Mouse (Mus musculus) layer of hippocampus, postnatal 14 days (tissue): ENCODE data around the gene Tmem88b. TPM values are rescaled to one million over a fixed set of nuclear protein-coding genes. Genes with fewer than 3 reads are reported as not detected.

Experiments
- DNase-seq, 2 experiments: peaks; one replicate each; pipeline ENCODE4 v3.0.0; 2021 to 2022; ENCODE audit warnings: low spot score in 2 of 2, mixed read lengths in 1 of 2
- long read RNA-seq, 2 experiments: library from polyadenylated mRNA; stranded (forward); transcript quantifications; one replicate each; pipeline ENCODE4 v2.0.0; 2021
- total RNA-seq, 2 experiments: library from RNA; stranded (reverse); gene quantifications; 2 replicates each; pipeline ENCODE4 v1.2.3; 2021

Tmem88b gene
- total RNA-seq: 10 to 100 TPM; 18.0 to 18.1 TPM
- long read RNA-seq, experiment 1, partial matches to known transcripts: 0 of 3 reads
- long read RNA-seq, experiment 1, other reads (novel, unspliced or antisense): 3 of 3 reads
- long read RNA-seq, experiment 2, partial matches to known transcripts: 0 of 7 reads
- long read RNA-seq, experiment 2, other reads (novel, unspliced or antisense): 6 of 7 reads

DNA sequence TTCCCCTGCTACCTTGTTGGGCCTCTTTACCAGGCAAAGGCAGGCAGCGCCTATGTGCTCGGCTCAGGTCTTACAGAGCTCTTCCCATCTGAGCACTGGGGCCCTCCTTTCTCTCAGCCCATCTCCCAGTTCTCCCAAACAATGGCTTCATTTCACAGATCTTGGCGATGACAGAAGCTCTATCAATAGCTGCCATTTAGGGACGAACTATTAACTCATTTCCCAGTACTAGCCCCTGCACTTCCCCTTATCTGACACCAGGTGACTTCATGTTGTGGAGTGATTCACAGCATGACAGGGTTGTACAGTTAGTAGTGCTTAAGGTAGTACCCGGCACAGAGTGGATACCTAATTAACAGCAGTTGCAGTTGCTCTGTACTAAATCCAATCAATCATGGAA lies at the start of gene Tmem88b:
TSS of gene Tmem88b (minus strand) at position 56 of the 400 bp plus-strand sequence.
- no peak for DNase-seq

DNA sequence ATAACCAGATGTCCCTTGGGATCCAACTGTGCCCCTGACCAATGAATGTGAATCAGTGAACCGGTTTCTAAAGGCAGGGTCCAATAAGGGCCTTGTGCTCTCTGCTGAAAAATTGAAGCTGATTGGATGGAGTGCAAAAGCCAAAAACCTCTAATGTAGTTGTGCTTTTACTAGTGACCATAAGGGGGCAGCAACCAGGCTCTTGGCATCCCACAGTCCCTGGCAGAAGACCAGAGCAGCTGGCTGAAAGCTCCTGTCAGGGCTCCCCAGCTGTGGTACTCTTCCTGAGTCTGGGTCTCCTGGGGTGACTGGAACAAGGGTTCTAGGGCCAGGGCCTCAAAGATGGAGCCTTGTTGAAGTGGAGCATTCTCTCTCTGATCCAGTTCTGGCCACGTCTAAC lies 48.2 kb upstream of the Tmem88b start:
- DNase-seq: peak; percentile 80 to 83

DNA sequence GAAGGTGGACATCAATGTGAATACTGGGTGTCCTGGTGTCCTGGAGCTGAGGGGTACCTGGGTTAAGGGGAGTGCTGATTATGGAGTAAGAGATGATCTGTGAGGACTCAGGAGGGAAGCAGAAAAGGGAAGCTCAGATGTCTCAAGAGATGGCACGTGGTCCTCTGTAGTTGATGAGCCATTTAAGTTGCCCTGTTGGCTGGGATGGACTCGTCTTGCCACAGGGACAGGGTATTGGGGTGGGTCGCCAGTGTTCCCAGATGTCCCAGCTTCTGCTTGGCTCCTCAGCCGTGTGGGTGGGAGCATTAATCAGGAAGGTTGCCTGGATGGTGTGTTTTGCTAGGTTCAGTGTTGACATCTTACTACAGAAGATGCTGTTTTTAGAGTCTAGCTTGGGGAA lies 47.6 kb upstream of the Tmem88b start:
- no peak for DNase-seq

DNA sequence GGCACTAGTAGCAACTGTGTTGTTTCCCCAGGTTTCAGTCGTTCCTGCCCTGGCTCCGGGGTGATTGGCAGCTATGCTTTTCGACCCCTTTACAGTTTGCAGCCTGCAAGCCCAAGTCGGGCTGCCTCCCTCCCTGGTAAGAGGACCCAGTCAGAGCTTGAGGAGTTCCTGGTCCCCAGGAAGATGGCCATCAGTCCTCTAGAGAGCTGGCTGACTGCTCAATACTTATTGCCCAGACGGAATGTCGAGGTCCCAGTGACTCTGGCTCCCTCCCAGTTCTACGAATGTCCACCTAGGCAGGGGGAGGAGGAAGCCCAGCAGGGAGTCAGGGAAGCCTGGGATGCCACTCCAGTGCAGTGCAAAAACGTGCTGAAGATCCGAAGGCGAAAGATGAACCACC lies 46.6 kb upstream of the Tmem88b start:
- DNase-seq: no peak

DNA sequence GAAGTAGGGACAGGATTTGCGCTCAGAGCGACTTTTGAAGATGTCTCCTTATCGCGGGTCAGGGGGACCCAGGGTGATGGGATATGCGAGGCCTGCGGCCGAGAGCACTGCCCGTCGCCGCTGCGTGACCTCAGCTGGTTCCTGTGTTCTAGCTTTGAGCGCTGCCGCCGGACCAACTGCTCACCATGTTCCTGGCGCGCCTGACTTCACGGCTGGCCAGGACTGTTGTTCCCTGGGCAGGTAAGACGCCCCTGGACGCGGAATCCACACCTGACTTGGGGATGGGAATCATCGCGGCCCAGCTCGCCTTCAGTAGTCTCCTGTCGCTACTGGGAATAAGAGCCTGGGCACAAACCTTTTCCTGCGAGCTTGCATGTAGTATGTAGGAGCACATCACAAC lies 46.2 kb upstream of the Tmem88b start:
- DNase-seq: no peak

DNA sequence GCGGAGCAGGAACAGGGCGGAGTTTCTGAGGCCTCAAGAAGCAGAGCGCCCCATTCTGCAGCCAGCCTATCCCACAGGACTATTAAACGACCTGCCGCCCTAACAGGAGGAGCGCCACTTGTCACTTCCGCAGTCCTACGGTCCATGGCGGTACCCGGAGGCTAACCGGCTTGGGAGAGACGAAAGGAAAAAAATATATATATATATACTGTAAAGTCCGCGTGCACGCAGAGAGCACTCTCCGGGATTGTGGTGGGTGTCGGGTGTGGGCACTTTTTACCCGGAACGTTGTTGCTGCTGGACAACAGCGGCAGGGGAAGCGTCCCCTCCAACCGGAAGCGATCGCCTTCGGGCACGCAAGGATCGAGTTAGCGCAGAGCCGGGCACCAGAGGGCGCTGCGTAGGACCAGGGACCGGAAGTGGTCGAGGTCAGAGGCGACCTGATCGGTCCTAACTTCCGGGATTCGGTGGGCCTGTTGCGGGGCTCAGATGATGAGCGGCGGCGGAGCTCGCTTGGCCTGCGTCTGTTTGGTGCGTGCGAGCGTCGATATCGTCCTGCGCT lies 45.6 kb upstream of the Tmem88b start, which contains the start of gene Aurkaip1:
TSS of gene Aurkaip1 (plus strand) at position 68 of the 562 bp plus-strand sequence.
- peak; percentile 96 to 97 for DNase-seq

DNA sequence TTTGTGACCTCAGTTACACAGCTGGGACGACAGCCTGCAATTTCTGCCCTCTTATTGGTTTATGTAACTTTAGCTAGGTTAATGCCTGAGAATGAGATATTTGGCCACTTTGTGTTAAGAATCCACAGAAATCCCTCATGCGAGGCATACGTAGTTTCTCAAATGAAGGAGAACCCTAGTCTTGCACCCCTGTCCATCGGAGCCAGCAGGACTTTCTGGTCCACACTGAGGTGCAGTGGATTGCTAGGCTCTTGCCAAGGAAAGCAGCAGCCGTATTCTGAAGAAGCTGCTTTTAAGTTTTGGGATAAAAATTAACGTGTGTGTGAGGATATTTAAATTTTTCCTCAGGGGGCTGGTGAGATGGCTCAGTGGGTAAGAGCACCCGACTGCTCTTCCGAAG lies 44.9 kb upstream of the Tmem88b start:
- no peak for DNase-seq

DNA sequence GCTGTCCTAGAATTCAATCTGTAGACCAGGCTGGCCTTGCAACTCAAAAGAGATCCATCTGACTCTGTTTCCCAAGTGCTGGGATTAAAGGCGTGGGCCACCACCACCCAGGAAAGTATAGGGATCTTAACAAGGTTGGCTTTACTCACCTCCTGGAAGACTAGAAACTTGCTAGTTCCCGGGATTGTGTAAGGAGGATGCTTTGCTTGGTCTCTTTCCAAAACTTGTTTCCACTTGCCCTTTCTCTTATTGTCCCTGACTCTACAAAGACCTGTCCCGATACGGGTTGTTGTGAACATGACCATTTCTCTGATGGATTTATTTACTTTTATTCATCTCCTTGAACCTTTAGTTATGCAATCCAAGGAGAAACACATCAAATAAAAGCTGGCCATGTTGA lies 44.2 kb upstream of the Tmem88b start:
- no peak for DNase-seq

DNA sequence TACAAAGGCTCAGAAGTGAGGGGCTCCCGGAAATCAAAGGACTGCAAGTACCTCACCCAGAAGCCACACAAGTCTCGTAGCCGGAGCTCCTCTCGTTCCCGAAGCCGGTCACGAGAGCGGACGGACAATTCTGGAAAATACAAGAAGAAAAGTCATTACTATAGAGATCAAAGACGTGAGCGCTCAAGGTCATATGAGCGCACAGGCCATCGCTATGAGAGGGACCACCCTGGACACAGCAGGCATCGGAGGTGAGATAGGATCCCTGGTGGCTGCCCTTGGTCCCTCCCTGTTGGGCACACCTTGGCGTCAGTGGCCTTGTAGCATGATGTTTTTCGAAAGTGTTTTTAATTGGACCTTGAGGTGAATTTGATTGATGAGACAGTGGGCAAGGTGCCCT lies 37.8 kb upstream of the Tmem88b start:
- DNase-seq: no peak

DNA sequence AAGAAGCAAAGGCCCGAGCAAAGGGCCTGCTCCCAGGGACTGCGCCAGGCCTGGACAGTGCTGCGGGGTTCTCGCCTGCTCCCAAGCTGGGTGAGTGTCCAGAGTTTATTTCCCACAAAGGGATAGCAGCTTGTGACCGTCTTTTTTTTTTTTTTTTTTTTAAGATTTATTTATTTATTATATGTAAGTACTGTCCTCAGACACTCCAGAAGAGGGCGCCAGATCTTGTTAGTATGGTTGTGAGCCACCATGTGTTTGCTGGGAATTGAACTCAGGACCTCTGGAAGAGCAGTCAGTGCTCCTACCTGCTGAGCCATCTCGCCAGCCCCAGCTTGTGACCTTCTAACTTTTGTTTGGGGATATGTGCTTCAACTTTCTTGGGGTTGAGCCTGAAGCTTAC lies 35.4 kb upstream of the Tmem88b start:
- no peak for DNase-seq

DNA sequence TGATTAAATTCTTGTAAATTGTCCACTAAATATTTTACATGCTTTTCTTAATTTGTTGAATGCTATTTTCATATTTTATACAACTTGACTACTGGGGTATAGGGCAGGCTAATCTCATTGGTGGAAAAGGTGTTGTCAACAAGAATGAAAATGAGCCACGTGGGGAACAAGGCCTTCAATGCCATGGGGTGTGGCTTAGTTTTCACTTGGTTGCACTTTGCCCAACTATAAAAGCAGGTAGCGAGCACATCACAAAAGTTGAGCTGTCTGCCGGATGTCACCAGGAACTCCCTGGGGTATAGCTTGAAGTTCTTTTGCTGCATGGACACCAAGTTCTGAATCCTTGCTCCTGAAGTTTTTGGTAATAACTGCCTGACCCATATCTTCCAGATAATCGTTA lies 31.9 kb upstream of the Tmem88b start:
- DNase-seq: no peak

DNA sequence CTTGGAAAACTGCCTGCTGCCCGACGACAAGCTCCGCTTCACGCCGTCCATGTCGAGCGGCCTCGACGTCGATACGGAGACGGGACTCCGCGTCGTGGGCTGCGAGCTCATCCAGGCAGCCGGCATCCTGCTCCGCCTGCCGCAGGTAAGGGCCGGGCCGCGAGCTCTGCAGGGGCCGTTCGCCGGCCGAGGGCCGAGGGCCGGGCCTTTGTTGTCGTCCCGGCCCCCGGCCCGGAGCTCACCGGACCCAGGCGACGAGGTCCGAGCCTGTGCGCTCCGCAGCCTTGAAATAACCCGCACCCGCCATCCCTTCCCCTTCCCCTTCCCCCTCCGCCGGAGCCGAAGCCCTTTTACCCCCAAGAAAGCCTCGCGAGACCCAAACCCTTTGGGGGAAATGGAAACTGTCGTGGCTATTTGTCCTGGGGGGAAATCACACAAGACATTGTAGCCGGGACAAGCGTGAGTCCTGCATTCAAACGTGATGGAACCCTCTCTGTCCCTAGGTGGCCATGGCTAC lies 27.0 kb upstream of the Tmem88b start:
- peak in 1 of 2 experiments; percentile 26 for DNase-seq

DNA sequence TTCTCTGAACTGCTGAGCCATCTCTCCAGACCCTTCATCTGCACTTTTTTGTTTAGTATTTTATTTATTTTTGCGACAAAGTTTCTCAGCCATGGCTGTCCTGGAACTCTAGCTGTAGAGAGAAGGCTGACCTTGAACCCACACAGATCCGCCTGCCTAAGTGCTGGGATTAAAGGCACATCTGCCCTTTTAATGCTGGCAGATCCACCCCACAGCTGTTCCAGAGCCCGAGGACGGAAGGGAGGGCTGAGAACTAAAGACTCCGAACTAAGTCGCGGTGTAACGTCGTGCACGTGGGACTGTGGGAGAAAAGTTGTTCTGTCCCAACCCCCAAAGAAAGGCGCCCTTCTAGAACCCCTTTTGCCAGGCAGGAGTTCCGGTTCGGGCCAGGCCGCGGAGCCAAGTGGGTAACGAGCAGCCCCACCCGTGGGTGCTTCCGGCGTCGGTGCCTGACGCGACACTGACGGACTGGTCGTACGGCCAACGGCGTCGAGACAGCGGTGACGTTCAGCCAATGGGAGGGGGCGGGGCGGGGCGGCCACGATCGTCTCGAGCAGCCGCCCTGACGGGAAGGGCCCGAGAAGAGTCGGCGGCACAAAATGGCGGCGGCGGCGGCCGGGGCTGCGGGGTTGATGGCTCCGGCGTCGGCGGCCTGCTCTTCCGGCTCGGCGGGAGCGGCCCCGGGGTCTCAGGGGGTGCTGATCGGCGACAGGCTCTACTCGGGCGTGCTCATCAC lies 26.4 kb upstream of the Tmem88b start, which contains the start of gene Ccnl2:
TSS of gene Ccnl2 (plus strand) at position 561 of the 736 bp plus-strand sequence.
- DNase-seq: peak; percentile 90 to 94

DNA sequence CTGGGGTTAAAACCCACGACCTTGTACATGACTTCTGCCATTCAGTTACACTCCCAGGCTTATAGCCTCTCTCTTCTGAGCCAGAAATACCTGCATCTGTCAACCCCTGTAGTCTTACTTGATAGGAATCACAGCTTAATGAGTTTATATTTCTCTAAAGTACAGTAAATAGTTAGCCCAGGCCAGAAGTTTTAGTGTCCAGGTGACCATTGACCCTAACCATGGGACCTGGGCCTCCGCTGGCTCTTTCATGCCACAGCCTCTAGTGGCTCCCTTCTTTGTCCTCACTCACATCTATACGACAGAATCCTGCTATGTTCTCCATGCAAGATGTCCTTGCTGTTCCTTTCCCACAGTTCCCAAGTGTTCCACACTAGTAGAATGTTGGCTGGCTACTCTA lies 22.2 kb upstream of the Tmem88b start:
- no peak for DNase-seq

DNA sequence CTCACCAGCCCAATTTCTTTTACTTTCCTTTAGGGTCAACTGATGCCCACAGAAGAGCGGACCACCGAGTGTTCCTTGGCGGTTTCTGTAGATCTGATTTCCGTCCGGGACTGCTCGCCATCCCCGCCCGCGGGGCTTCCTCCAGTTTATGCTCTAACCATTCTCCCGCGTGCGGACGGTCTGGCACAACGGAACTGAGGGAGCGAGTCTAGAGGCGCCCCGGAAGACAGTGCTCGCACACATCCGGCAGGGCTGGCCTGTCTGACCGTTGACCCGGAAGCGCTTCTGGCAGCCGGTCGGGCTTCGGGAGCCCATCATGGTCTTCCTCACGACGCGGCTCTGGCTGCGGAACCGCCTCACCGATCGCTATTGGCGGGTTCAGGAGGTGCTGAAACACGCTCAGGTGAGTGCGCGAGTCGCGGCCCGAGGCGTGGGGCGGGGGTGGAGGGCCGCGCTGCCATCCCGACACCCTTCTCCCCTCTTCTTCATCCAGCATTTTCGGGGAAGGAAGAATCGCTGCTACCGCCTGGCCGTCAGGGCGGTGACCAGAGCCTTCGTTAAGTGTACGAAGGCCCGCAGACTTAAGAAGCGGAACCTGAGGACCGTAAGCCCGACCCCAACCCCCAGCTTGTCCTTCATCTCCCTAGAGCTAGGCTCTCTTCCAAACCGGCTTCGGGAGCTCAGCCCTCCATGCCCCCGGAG lies 17.8 kb upstream of the Tmem88b start:
- peak; percentile 96 to 98 for DNase-seq

DNA sequence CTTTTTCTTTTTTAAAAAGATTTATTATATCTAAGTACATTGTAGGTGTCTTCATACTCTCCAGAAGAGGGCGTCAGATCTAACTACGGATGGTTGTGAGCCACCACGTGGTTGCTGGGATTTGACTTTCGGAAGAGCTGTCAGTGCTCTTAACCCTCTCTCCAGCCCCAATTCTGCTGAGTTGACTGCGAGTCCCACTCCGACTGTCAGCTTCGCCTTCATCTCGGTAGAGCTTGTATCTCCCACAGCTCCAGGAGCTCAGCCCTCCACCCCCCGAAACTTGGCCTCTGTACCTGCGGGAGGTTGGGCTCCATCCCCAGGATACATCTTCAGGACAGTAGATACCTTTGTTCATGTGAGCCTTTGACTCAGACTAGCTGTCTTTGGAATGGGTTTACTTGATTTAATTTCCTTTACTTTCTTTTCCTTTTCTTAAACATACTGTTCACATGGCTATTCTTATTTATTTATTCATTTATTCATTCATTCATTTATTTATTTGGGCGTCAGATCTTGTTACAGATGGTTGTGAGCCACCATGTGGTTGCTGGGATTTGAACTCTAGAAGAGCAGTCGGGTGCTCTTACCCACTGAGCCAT lies 17.2 kb upstream of the Tmem88b start, which contains the start of gene Mrpl20:
TSS of gene Mrpl20 (plus strand) at position 138 of the 599 bp plus-strand sequence.
- DNase-seq: no peak

DNA sequence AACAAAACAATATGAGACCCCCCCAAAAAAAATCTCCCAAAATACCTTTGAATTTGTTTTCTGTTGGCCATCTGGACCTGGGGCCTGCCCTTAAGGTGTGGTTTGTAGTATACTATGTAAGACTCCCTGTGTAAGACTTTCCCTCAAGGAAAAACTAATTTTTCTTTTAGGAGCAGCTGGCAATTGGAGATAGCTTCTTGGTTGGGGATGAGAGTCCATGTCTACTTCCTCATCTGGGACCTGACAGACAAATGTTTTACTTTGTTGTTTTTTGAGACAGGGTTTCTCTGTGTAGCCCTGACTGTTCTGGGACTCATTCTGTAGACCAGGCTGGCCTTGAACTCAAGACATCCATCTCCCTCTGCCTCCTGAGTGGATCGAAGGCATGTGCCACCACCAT lies 16.4 kb upstream of the Tmem88b start:
- no peak for DNase-seq

DNA sequence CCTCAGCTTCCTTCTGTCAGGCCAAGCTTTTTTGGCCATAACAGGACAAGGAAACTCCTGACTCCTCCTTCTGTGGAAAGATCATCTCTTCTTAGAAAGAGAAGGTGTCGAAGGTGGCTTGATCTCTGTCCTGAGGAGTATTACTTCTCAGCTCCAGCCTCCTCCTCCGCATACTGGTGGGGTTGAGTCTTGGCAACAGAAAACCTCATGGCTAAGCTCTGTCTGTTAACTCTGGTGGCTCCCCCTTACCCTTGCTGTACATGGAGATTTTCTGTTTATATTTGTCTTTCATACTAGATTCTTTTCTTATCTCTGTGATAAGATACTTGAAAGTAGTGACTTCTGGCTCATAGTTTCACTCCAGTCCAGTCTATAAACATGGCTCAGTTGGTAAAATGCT lies 8.1 kb upstream of the Tmem88b start:
- no peak for DNase-seq

DNA sequence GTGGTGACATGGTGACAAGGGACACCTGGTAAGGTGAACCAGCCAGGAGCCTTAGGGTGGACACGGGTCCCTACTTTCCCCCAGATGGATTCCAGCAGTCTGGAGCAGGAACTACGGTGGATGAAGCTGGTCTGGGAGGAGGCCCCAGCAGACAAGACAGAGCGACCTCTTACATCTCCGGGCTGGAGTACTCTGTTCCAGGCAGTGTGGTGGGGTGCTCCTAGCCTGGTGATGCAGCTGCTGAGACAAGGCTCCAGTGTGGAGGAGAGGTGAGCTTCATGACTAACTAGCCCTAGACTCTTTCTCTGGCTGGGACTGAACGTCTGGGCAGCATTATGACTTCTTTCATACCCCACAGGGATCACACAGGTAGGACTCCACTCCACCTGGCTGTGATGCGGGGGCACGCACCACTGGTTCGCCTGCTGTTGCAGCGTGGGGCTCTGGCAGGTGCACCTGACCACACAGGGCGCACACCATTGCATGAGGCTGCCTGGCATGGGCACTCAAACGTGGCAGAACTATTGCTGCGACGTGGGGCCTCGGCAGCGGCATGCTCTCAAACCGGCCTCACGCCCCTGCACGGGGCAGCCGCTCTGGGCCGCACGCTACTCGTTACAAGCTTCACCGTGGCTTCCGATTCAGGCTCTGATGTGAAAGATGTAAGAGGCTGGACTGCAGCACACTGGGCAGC lies 5.7 kb upstream of the Tmem88b start:
- no peak for DNase-seq

DNA sequence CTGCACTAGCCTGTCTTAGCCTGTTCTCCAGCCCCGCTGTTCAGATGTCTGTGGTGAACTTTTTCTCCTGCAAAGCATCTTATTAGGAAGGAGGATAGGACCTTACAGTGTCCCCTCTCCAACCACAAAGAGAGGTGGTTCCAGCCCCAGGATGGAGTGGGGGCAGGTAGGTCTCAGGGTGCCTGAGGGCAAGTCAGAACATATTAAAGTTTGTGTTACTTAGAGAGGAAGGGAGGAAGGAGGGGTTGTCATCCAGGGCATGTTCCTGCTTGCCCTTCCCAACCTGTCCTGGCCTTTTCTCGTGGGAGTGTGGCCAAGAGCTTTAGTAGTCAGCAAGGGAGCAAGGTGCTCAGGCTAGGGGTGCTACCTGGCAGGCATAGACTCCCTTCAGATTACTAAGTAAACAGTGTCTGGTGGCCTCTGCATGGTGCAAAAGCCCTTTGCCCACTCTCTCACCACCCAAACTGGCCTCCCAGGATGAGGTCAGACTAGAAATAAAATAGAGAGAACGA lies 5.0 kb upstream of the Tmem88b start:
- no peak for DNase-seq
